Mouse (Mus musculus) MEL (cell line): ENCODE data around the gene Cytl1. TPM values are rescaled to one million over a fixed set of nuclear protein-coding genes. Genes with fewer than 3 reads are reported as not detected.

ENCODE experiments used
- DNase-seq: peaks from one replicate; pipeline ENCODE4 v3.0.0; 2011; ENCODE audit warnings: low read depth, low spot score
- H3K27ac ChIP-seq: 2 replicates; pipeline ENCODE4 v1.5.1; 2012; ENCODE audit warnings: low read depth, mild to moderate bottlenecking, control low read depth, low read length, moderate library complexity; ENCODE audit not compliant: control insufficient read depth
- H3K27me3 ChIP-seq, 2 experiments: fragments of 150-350 bp in 1 of 2; sonication (generic) in 1 of 2; 2 replicates each; pipeline ENCODE4 v1.6.1; 2012; ENCODE audit warnings: low read length in 2 of 2, mild to moderate bottlenecking in 2 of 2, improper control_type of control experiment in 1 of 2, moderate library complexity in 1 of 2; ENCODE audit not compliant: insufficient read depth in 2 of 2, control insufficient read depth in 1 of 2
- H3K36me3 ChIP-seq, 2 experiments: 2 replicates each; pipeline ENCODE4 v1.6.1; 2012 to 2014; ENCODE audit warnings: low read length in 2 of 2, improper control_type of control experiment in 1 of 2, inconsistent platforms in 1 of 2, mild to moderate bottlenecking in 1 of 2; ENCODE audit not compliant: insufficient read depth in 2 of 2, control insufficient read depth in 1 of 2
- H3K4me1 ChIP-seq, 2 experiments: fragments of 150-350 bp in 1 of 2; sonication (generic) in 1 of 2; 2 replicates each; pipeline ENCODE4 v1.6.1; 2012; ENCODE audit warnings: low read length in 2 of 2, improper control_type of control experiment in 1 of 2, mild to moderate bottlenecking in 1 of 2; ENCODE audit not compliant: insufficient read depth in 2 of 2, control insufficient read depth in 1 of 2
- H3K4me3 ChIP-seq, 2 experiments: fragments of 150-350 bp in 1 of 2; sonication (generic) in 1 of 2; 2 replicates each; pipeline ENCODE4 v1.5.1; 2012; ENCODE audit warnings: low read depth in 2 of 2, low read length in 2 of 2, mild to moderate bottlenecking in 2 of 2, moderate library complexity in 2 of 2, control low read depth in 1 of 2, improper control_type of control experiment in 1 of 2; ENCODE audit not compliant: control insufficient read depth in 1 of 2, insufficient read depth in 1 of 2
- H3K79me2 ChIP-seq: 2 replicates; pipeline ENCODE4 v1.6.1; 2012; ENCODE audit warnings: mild to moderate bottlenecking, low read length, moderate library complexity; ENCODE audit not compliant: control insufficient read depth, poor library complexity, insufficient read depth
- H3K9ac ChIP-seq: 2 replicates; pipeline ENCODE4 v1.6.1; 2012; ENCODE audit warnings: low read depth, mild to moderate bottlenecking, control low read depth, low read length, moderate library complexity; ENCODE audit not compliant: control insufficient read depth, poor library complexity, severe bottlenecking
- H3K9me3 ChIP-seq: fragments of 150-350 bp; sonication (generic); replicated peaks from 2 replicates; pipeline ENCODE4 v1.6.1; 2012; ENCODE audit warnings: mild to moderate bottlenecking, low read length, improper control_type of control experiment, moderate library complexity; ENCODE audit not compliant: insufficient read depth
- CHD1 ChIP-seq: IDR thresholded peaks from 2 replicates; pipeline ENCODE4 v1.6.1; 2012; ENCODE audit warnings: low read depth, mild to moderate bottlenecking, inconsistent platforms, low read length, improper control_type of control experiment
- E2F4 ChIP-seq: IDR thresholded peaks from 2 replicates; pipeline ENCODE4 v1.6.1; 2011; ENCODE audit warnings: low read depth, low read length, improper control_type of control experiment, borderline replicate concordance
- ETS1 ChIP-seq: IDR thresholded peaks from 2 replicates; pipeline ENCODE4 v1.6.1; 2012; ENCODE audit warnings: low read depth, mild to moderate bottlenecking, inconsistent platforms, low read length, improper control_type of control experiment, moderate library complexity
- GATA1 ChIP-seq: IDR thresholded peaks from 2 replicates; pipeline ENCODE4 v1.6.1; 2011; ENCODE audit warnings: low read depth, low read length, improper control_type of control experiment
- MAFK ChIP-seq: IDR thresholded peaks from 2 replicates; pipeline ENCODE4 v1.6.1; 2011; ENCODE audit warnings: low read depth, mild to moderate bottlenecking, low read length, improper control_type of control experiment, borderline replicate concordance
- MAZ ChIP-seq: IDR thresholded peaks from 2 replicates; pipeline ENCODE4 v1.6.1; 2012; ENCODE audit warnings: low read depth, mild to moderate bottlenecking, inconsistent platforms, low read length, improper control_type of control experiment
- MEF2A ChIP-seq: IDR thresholded peaks from 2 replicates; pipeline ENCODE4 v1.6.1; 2014; ENCODE audit warnings: low read depth, mild to moderate bottlenecking, inconsistent platforms, low read length, improper control_type of control experiment; ENCODE audit not compliant: poor library complexity, insufficient replicate concordance, severe bottlenecking; ENCODE audit errors: extremely low read depth
- POLR2A ChIP-seq, 2 experiments: IDR thresholded peaks; 2 replicates each; pipeline ENCODE4 v1.6.1; 2011 to 2012; ENCODE audit warnings: low read length in 2 of 2, mild to moderate bottlenecking in 2 of 2, control low read depth in 1 of 2, improper control_type of control experiment in 1 of 2, low read depth in 1 of 2, moderate library complexity in 1 of 2; ENCODE audit not compliant: control insufficient read depth in 1 of 2, insufficient read depth in 1 of 2, poor library complexity in 1 of 2
- POLR2AphosphoS5 ChIP-seq: IDR thresholded peaks from 2 replicates; pipeline ENCODE4 v1.6.1; 2012; ENCODE audit warnings: low read depth, borderline replicate concordance, mild to moderate bottlenecking, inconsistent platforms, low read length, moderate library complexity, mixed read lengths
- SMC3 ChIP-seq: IDR thresholded peaks from 2 replicates; pipeline ENCODE4 v1.6.1; 2011; ENCODE audit warnings: low read depth, low read length, improper control_type of control experiment
- TBP ChIP-seq: IDR thresholded peaks from 2 replicates; pipeline ENCODE4 v1.8.0; 2011; ENCODE audit warnings: low read depth, low read length, improper control_type of control experiment
- TCF12 ChIP-seq: IDR thresholded peaks from 2 replicates; pipeline ENCODE4 v1.6.1; 2014; ENCODE audit warnings: low read depth, mild to moderate bottlenecking, inconsistent platforms, low read length, improper control_type of control experiment, moderate library complexity
- USF2 ChIP-seq, 2 experiments: IDR thresholded peaks; 2 replicates each; pipeline ENCODE4 v1.6.1; 2011 to 2012; ENCODE audit warnings: improper control_type of control experiment in 2 of 2, low read length in 2 of 2, borderline replicate concordance in 1 of 2, inconsistent platforms in 1 of 2, low read depth in 1 of 2, mild to moderate bottlenecking in 1 of 2; ENCODE audit not compliant: insufficient read depth in 1 of 2
- ZC3H11A ChIP-seq: IDR thresholded peaks from 2 replicates; pipeline ENCODE4 v1.6.1; 2012; ENCODE audit warnings: low read depth, mild to moderate bottlenecking, inconsistent platforms, low read length, improper control_type of control experiment
- ZKSCAN1 ChIP-seq: IDR thresholded peaks from 2 replicates; pipeline ENCODE4 v1.6.1; 2012; ENCODE audit warnings: low read depth, mild to moderate bottlenecking, inconsistent platforms, low read length, improper control_type of control experiment, moderate library complexity
- ZMIZ1 ChIP-seq: IDR thresholded peaks from 2 replicates; pipeline ENCODE4 v1.6.1; 2012; ENCODE audit warnings: low read depth, mild to moderate bottlenecking, inconsistent platforms, low read length, improper control_type of control experiment, moderate library complexity
- ZNF384 ChIP-seq: IDR thresholded peaks from 2 replicates; pipeline ENCODE4 v1.6.1; 2012; ENCODE audit warnings: low read depth, mild to moderate bottlenecking, inconsistent platforms, low read length, improper control_type of control experiment
- polyA plus RNA-seq, 2 experiments: library from polyadenylated mRNA; stranded (reverse) in 1 of 2; unstranded in 1 of 2; fragments of >175 nt in 1 of 2; fragments of >200 nt in 1 of 2; gene quantifications; 2 replicates each; pipeline versions ENCODE4 v1.2.1 to v1.2.4; 2012; ENCODE audit warnings: low replicate concordance in 2 of 2, low read depth in 1 of 2; ENCODE audit not compliant: insufficient read length in 2 of 2, insufficient read depth in 1 of 2, missing spikeins in 1 of 2
- total RNA-seq: library from RNA; depleted of rRNA; stranded (reverse); fragments of 300-350 nt; gene quantifications from 2 replicates; pipeline ENCODE4 v1.2.3, GENCODE M21; 2012

The Cytl1 gene
- total and polyA plus RNA-seq, 3 experiments = not detected

DNA sequence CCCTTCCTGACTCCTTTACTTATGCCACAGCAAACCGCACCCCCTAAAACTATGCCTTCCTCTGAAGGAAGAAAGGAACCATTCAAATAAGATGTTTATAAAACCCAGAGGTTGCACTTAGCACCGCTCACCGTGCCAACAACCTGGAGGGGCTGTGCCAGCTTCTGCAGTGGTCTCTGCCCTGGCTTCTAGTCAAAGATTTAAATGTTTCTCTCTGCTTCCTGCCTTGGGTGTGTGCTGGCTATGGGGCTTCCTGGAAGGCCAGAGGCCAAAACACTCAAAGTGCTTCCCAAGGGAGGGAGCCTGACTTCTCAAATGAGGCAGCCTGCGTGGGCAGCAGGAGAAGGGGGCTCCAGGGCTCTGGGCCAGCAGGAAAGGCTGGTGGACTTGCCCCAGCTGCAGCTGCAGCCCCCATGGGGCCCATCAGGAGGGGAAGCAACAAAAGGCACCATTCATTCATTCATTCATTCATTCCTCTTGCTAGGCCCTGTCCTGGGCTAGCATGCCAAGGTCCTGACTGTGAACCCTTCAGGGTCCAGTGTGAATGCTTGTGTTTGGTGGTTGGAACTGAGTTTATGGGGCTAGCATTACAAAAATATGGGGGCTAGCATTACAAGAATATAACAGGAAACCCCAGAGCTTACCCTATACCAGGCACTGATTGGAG is 10.0 kb upstream of the Cytl1 start:
- H3K4me1 ChIP-seq = no peaks in the 10 kb centered on the region
- no peaks in the 10 kb centered on the region for H3K9me3 ChIP-seq
- H3K27me3 ChIP-seq = no peaks in the 10 kb centered on the region
- no peak overlapping the region for H3K27ac ChIP-seq
- no peak for DNase-seq
- H3K4me3 ChIP-seq = no peak overlapping the region
- H3K79me2 ChIP-seq = no peaks in the 10 kb centered on the region
- H3K9ac ChIP-seq = no peak overlapping the region
- TF ChIP-seq E2F4 (no peak), USF2 (IDR thresholded peaks at IDR 0.05; ENCODE audit: borderline replicate concordance in 1 of 2, insufficient read depth in 1 of 2, low read depth in 1 of 2, low read length in 2 of 2) (no peak), TCF12 (no peak), CHD1 (no peak)
- H3K36me3 ChIP-seq = no peaks in the 10 kb centered on the region

GRCm38 (mm10) chr5:37730781-37731180 is 4.5 kb upstream of the Cytl1 start:
- Histone ChIP-seq H3K79me2 (no peaks in the 10 kb centered on the region), H3K4me3 (no peak overlapping the region), H3K36me3 (no peaks in the 10 kb centered on the region), H3K27ac (no peak overlapping the region), H3K9ac (no peak overlapping the region), H3K27me3 (no peaks in the 10 kb centered on the region), H3K4me1 (no peaks in the 10 kb centered on the region), H3K9me3 (no peaks in the 10 kb centered on the region)
- TF ChIP-seq MAZ = no peak
- TF ChIP-seq ETS1 = no peak
- no peak for TF ChIP-seq MEF2A
- no peak for TF ChIP-seq POLR2AphosphoS5
- TF ChIP-seq POLR2A (IDR thresholded peaks at IDR 0.05; ENCODE audit: control insufficient read depth in 1 of 2, insufficient read depth in 1 of 2, low read depth in 1 of 2, low read length in 2 of 2, poor library complexity in 1 of 2) = no peak
- no peak for TF ChIP-seq TCF12
- no peak for TF ChIP-seq ZNF384
- TF ChIP-seq USF2 (IDR thresholded peaks at IDR 0.05; ENCODE audit: borderline replicate concordance in 1 of 2, insufficient read depth in 1 of 2, low read depth in 1 of 2, low read length in 2 of 2) = no peak
- TF ChIP-seq ZKSCAN1 = no peak
- TF ChIP-seq MAFK = no peak
- no peak for TF ChIP-seq SMC3
- no peak for TF ChIP-seq GATA1
- TF ChIP-seq TBP = no peak
- no peak for TF ChIP-seq ZC3H11A
- TF ChIP-seq ZMIZ1 = no peak
- no peak for DNase-seq
